Mouse (Mus musculus): ENCODE results near the gene Vmn2r81.
"Not testable (repeated sequence)": the region's sequence is repeated elsewhere in the genome, so short reads cannot be mapped to it uniquely, and the experiment has no call there.

- not testable (repeated sequence) for TF ChIP-seq MAFK (IDR thresholded peaks at IDR 0.05; ENCODE audit: insufficient replicate concordance, low read length); EP300 (IDR thresholded peaks at IDR 0.05; ENCODE audit: low read length)
- peak; percentile 17; the same call in 1 of the 2 replicates for TF ChIP-seq RAD21 (IDR thresholded peaks at IDR 0.05; ENCODE audit: low read depth, low read length)
Measured at GRCm38 (mm10) chr10:79322033-79322736, 74.7 kb downstream of the Vmn2r81 start.
